Mouse (Mus musculus) embryonic facial prominence, embryonic 15.5 days (tissue): ENCODE measurements around the gene Gm10309. TPM values are rescaled to one million over a fixed set of nuclear protein-coding genes. Genes with fewer than 3 reads are reported as not detected.
"Not testable (repeated sequence)": the region's sequence is repeated elsewhere in the genome, so short reads cannot be mapped to it uniquely, and the experiment has no call there.

Source experiments
- ATAC-seq: fragments of 200-750 bp; cut with Nextera tagmentation; 2 replicates; pipeline ENCODE4 v1.8.0; 2017; ENCODE audit warnings: low read depth, moderate TSS enrichment; ENCODE audit not compliant: insufficient number of reproducible peaks, low FRiP score, low TSS enrichment
- H3K27ac ChIP-seq: fragments of 300-500 bp; sonication (generic); replicated peaks from 2 replicates; pipeline ENCODE4 v1.5.1; 2015; ENCODE audit warnings: mild to moderate bottlenecking, inconsistent platforms
- H3K27me3 ChIP-seq: fragments of 300-500 bp; sonication (generic); 2 replicates; pipeline ENCODE4 v1.6.1; 2015; ENCODE audit warnings: inconsistent platforms
- H3K36me3 ChIP-seq: fragments of 300-500 bp; sonication (generic); 2 replicates; pipeline ENCODE4 v1.6.1; 2015; ENCODE audit warnings: mild to moderate bottlenecking, inconsistent platforms
- H3K4me1 ChIP-seq: fragments of 300-500 bp; sonication (generic); 2 replicates; pipeline ENCODE4 v1.6.1; 2015; ENCODE audit warnings: inconsistent platforms
- H3K4me2 ChIP-seq: fragments of 300-500 bp; sonication (generic); replicated peaks from 2 replicates; pipeline ENCODE4 v1.6.1; 2015; ENCODE audit warnings: mild to moderate bottlenecking, inconsistent platforms
- H3K4me3 ChIP-seq: fragments of 300-500 bp; sonication (generic); replicated peaks from 2 replicates; pipeline ENCODE4 v1.5.1; 2015; ENCODE audit warnings: mild to moderate bottlenecking, inconsistent platforms
- H3K9ac ChIP-seq: fragments of 300-500 bp; sonication (generic); 2 replicates; pipeline ENCODE4 v1.6.1; 2015; ENCODE audit warnings: inconsistent platforms
- H3K9me3 ChIP-seq: fragments of 300-500 bp; sonication (generic); replicated peaks from 2 replicates; pipeline ENCODE4 v1.6.1; 2016; ENCODE audit warnings: inconsistent platforms
- whole genome bisulfite sequencing: fragments of 180-500 bp; shearing (Covaris S2); methylation state at CpG from one replicate; pipeline ENCODE4 v1.1.7; 2015; 5-methylcytosine and 5-hydroxymethylcytosine counted together
- polyA plus RNA-seq: library from polyadenylated mRNA; unstranded; fragments of >200 nt; fragmentation: Nextera tagmentation; extraction: Ambion mirVana; gene quantifications from 2 replicates; pipeline ENCODE4 v1.2.1, GENCODE M21; 2015

The Gm10309 gene
- polyA plus RNA-seq, 1 experiment from 2014 or later, result 0.36 TPM

DNA sequence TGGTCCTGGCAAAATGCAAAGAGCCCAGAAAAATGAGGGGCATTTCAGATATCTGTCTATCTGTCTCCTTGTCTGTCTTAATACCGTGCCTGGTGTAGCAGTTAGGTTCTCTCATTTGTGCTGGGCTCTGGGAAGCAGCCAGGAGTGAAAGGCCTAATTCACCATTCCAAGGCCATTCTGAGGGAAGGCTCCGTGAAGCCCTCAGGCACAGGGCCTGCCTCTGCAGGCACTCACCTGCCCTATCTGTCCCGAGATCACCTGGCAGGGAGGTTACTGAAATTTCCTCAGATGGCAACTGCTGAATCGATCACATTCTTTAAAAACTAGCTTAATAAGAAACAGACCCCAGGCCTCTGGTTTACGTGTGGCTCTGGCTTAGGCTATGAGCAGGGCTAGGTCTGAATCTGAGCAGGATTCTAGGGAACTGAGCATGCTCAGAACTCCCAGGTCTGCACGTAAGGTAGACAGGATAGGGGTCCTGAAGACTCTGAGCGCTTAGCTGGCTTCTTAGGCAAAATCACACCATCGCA lies 11.1 kb downstream of the Gm10309 start:
- Histone ChIP-seq H3K9me3 (no peaks in the 10 kb centered on the region), H3K4me2 (no peak overlapping the region), H3K4me1 (peaks cover 10% of the 10 kb centered on the region; the same call in 1 of the 2 replicates), H3K27me3 (no peaks in the 10 kb centered on the region), H3K9ac (no peak overlapping the region), H3K4me3 (no peak overlapping the region), H3K27ac (no peak overlapping the region; the same call in 1 of the 2 replicates), H3K36me3 (no peaks in the 10 kb centered on the region)
- ATAC-seq, result no peak; the same call in 1 of the 2 replicates
- WGBS, result 41% methylated on average over 8 of the region's 8 CpGs

DNA sequence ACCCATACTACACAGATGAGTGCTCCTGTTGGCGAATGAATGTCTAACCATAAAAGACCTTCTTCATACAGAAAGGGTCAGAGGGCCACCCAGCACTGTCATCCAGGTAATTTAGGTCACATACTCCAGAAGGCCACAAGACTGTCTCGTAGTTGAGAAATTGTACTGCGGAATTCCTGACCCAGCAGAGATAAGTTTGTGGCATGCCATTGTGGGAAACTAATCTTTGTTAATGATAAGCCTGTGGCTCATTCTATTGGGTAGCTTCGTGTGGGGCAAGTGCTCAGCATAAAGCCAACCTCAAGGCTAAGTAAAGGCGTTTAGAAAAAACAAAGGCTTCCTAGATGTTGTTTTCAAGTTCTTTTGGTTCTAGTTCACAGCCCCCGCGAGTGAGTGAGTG lies 12.7 kb downstream of the Gm10309 start:
- no peak overlapping the region for H3K4me3 ChIP-seq
- H3K27me3 ChIP-seq, result no peaks in the 10 kb centered on the region
- H3K36me3 ChIP-seq, result no peaks in the 10 kb centered on the region
- no peak overlapping the region for H3K4me2 ChIP-seq
- WGBS, result 84% methylated on average over 7 of the region's 7 CpGs
- H3K27ac ChIP-seq, result no peak overlapping the region
- H3K9ac ChIP-seq, result no peak overlapping the region
- H3K4me1 ChIP-seq, result peaks cover 7% of the 10 kb centered on the region; the same call in 1 of the 2 replicates
- no peak for ATAC-seq
- H3K9me3 ChIP-seq, result no peaks in the 10 kb centered on the region

DNA sequence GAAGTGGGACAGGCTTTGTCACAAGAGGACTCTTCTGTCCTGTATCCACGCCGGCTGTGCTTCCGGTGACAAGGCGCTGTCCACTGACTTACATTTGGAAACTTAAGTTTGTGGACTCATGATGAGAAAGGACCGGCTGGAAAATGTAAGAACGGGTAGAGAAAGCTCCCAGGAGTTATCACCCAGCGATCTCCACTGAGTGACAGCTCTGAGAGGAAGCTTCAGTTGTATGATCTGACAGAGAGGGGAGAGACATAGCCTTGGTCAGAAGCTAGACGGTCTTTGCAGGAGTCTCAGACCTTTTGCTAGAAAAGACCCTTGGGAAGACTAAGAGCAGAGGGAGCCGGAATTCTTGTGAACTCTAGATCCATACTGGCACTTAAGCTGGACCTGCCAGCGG lies 15.2 kb downstream of the Gm10309 start:
- Histone ChIP-seq H3K9me3 (no peaks in the 10 kb centered on the region), H3K4me2 (no peak overlapping the region), H3K4me1 (no peaks in the 10 kb centered on the region), H3K27ac (no peak overlapping the region), H3K36me3 (no peaks in the 10 kb centered on the region), H3K27me3 (no peaks in the 10 kb centered on the region), H3K4me3 (no peak overlapping the region), H3K9ac (no peak overlapping the region)
- no peak for ATAC-seq
- WGBS, result 89% methylated on average over 10 of the region's 10 CpGs

DNA sequence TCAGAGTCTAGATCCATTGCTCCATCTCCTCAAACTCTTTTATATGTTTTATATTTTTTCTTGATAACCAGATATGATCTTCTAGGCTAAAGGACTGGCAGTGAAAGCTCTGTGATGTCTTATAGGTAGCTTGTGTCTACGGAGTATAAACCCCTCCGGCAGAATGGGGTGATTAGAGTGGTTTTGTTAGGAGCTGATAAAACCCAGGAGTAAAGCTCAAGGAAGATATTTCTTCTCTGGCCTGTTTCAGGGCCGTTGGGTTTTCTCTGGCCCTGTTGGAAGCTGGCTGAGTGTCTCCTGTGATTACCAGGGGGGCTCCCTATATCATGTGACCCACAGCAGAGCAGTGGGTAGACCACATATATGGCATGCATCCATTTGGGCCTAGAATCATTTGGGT lies 17.6 kb downstream of the Gm10309 start:
- Histone ChIP-seq H3K27me3 (no peaks in the 10 kb centered on the region), H3K9me3 (no peaks in the 10 kb centered on the region), H3K4me1 (no peaks in the 10 kb centered on the region), H3K27ac (no peak overlapping the region), H3K4me2 (no peak overlapping the region), H3K36me3 (peaks cover 2% of the 10 kb centered on the region; the same call in 1 of the 2 replicates), H3K4me3 (no peak overlapping the region), H3K9ac (no peak overlapping the region)
- 79% methylated on average over 3 of the region's 3 CpGs for WGBS
- ATAC-seq, result no peak

DNA sequence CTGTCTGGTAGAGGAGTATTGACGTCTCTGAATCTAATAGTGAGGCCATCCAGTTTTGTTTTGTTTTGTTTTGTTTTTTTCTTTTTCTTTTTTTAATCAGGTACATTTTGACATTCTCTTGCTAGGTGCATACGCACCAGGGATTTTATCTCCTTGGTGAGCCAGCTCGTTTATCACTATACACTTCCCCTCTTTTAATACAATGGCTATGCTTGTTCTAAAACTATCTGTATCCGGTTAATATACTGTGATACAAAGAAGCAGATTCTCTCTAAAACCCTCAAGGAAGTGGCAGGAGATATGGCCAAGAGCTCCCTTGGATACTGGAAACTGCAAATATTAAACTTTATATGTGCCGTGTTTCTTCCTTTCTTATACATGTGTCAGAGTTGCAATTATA lies 18.4 kb downstream of the Gm10309 start:
- H3K4me2 ChIP-seq, result no peak overlapping the region
- peaks cover 6% of the 10 kb centered on the region; the same call in 1 of the 2 replicates for H3K36me3 ChIP-seq
- H3K4me3 ChIP-seq, result no peak overlapping the region
- 84% methylated on average over 5 of the region's 5 CpGs for WGBS
- no peak for ATAC-seq
- no peak overlapping the region for H3K9ac ChIP-seq
- no peak overlapping the region for H3K27ac ChIP-seq
- H3K9me3 ChIP-seq, result no peaks in the 10 kb centered on the region
- H3K27me3 ChIP-seq, result no peaks in the 10 kb centered on the region
- no peaks in the 10 kb centered on the region for H3K4me1 ChIP-seq

DNA sequence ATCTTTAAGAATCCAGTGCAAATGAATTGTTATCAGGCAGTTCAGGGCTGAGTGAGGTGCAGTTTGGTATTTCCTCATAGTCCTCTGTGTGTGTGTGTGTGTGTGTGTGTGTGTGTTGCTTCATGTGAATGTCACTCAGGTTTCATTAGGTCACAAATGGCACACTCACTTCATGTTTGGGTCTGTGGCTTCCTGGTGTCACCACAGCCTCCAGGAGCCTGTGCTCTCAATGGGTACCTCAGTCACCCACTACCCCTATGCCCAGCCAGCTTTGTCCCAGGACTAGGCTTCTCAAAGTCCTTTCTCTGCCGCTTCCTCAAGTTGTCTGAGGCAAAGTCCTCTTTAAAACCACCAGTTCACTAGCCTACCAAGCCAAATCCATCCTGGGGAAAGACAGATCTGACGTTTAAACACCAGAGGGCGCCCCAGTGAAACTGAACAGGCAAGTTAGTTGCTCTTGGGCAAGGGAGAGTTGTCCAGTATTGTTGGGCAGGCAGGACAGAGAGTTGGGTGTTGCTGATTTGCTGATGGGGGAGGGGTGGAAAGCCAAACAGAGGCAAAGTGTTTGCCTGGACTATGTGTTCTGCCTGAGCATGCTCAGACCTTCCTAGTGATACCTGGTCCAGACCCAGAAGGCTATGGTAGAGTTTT lies 20.8 kb downstream of the Gm10309 start:
- no peaks in the 10 kb centered on the region for H3K9me3 ChIP-seq
- no peak for ATAC-seq
- H3K27me3 ChIP-seq, result no peaks in the 10 kb centered on the region
- no peak overlapping the region for H3K9ac ChIP-seq
- no peaks in the 10 kb centered on the region for H3K4me1 ChIP-seq
- H3K36me3 ChIP-seq, result peaks cover 6% of the 10 kb centered on the region; the same call in 1 of the 2 replicates
- 11% methylated on average over 3 of the region's 3 CpGs for WGBS
- H3K27ac ChIP-seq, result no peak overlapping the region
- no peak overlapping the region for H3K4me2 ChIP-seq
- H3K4me3 ChIP-seq, result no peak overlapping the region

DNA sequence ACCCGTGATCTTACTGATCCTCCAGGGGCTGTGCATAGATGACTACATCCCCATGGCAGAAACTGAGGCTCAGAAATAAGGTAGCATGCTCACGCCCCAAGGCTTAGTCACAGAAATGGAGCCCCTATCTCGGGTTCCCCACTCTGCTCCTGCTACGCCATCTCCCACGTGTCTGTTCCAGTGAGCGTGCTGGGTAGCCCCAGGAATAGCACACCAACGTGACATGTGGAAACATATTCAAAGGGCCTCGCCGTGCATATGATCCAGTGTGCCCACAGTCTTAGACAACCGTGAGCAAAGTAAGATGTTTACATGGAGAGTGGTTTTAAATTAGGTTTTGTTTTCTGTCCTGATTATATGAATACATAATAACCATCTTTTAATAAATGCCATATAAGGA lies 22.4 kb downstream of the Gm10309 start:
- ATAC-seq, result no peak
- H3K9ac ChIP-seq, result no peak overlapping the region
- no peak overlapping the region for H3K27ac ChIP-seq
- H3K36me3 ChIP-seq, result peaks cover 6% of the 10 kb centered on the region; the same call in 1 of the 2 replicates
- H3K4me2 ChIP-seq, result no peak overlapping the region
- H3K9me3 ChIP-seq, result no peaks in the 10 kb centered on the region
- H3K4me1 ChIP-seq, result no peaks in the 10 kb centered on the region
- no peak overlapping the region for H3K4me3 ChIP-seq
- H3K27me3 ChIP-seq, result no peaks in the 10 kb centered on the region
- 76% methylated on average over 10 of the region's 10 CpGs for WGBS

DNA sequence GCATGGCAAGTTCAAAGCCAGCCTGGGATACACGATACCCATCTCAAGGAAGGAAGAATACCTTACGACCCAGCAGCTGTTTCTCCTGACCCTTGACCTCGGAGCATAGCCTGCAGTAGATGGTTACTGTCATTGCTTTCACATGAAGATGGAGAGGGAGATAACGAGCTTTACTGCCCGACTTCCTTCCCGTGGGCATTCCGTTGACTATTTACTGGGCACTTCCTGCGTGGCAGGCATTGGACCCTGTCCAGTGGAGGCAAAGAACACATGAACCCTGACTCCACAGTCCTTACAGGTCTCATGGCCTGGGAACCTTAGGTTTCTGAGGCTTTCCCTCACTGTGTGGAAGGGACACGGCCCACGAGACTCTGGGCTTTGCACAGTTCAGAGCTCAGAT lies 25.6 kb downstream of the Gm10309 start:
- Histone ChIP-seq H3K9me3 (no peaks in the 10 kb centered on the region), H3K27me3 (no peaks in the 10 kb centered on the region), H3K36me3 (peaks cover 6% of the 10 kb centered on the region; the same call in 1 of the 2 replicates), H3K27ac (no peak overlapping the region), H3K9ac (no peak overlapping the region), H3K4me2 (no peak overlapping the region), H3K4me1 (no peaks in the 10 kb centered on the region), H3K4me3 (no peak overlapping the region)
- no peak for ATAC-seq
- WGBS, result 73% methylated on average over 10 of the region's 10 CpGs

DNA sequence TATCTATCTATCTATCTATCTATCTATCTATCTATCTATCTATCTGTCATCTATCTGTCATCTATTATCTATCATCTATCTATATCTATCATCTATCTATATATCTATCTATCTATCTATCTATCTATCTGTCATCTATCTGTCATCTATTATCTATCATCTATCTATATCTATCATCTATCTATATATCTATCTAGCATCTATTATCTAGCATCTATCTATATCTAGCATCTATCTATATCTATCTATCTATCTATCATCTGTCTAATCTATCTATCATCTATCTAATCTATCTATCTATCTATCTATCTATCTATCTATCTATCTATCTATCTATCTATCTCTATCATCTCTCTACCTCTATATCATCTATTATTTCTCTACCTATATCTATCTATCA lies 27.6 kb downstream of the Gm10309 start:
- H3K4me2 ChIP-seq, H3K9ac ChIP-seq, H3K36me3 ChIP-seq, H3K27ac ChIP-seq, H3K4me1 ChIP-seq, H3K27me3 ChIP-seq, H3K9me3 ChIP-seq, ATAC-seq, H3K4me3 ChIP-seq: not testable (repeated sequence)

DNA sequence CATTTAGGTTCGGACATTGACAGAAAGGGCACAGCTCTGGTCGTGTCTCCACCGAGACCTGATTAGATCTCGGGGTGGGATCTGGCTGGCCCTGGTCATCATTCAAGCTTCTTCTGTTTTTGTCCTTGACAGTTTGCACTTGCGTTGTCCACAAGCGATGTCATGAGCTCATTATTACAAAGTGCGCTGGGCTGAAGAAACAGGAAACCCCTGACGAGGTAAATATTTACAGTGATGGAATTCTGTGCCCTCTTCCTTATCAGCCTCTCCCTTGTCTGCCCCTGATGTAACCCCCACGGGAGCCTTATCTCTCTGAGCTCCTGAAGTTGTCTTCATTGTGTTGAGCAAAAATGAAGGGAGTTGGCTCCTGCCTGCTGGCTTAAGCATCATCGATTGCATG lies 28.4 kb downstream of the Gm10309 start:
- no peak overlapping the region for H3K9ac ChIP-seq
- H3K27me3 ChIP-seq, result no peaks in the 10 kb centered on the region
- H3K36me3 ChIP-seq, result no peaks in the 10 kb centered on the region; the same call in 1 of the 2 replicates
- no peak overlapping the region for H3K27ac ChIP-seq
- no peak for ATAC-seq
- H3K9me3 ChIP-seq, result no peaks in the 10 kb centered on the region
- no peaks in the 10 kb centered on the region for H3K4me1 ChIP-seq
- no peak overlapping the region for H3K4me2 ChIP-seq
- H3K4me3 ChIP-seq, result no peak overlapping the region
- 88% methylated on average over 10 of the region's 10 CpGs for WGBS

DNA sequence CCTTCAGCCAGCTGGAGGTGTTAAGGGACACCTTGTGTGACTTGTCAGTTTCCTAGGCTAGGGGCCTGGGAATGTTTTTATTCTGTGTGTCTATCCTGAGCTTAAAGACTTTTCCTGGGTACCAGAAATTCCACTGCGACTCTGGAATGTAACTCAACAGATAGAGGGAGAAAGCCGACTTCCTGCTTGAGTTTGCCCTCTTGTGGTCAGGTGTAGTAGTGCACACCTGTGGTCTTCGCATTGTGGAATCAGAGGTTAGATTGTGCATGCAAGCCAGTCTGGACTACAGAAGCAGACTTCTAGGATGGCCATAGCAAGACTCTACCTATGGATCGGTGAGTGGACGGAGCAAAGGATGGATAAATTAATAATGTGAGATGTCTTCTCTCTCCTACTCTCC lies 33.3 kb downstream of the Gm10309 start:
- ATAC-seq, result no peak
- Histone ChIP-seq H3K9me3 (no peaks in the 10 kb centered on the region), H3K27me3 (no peaks in the 10 kb centered on the region), H3K4me1 (peaks cover 18% of the 10 kb centered on the region; the same call in 1 of the 2 replicates), H3K4me2 (no peak overlapping the region), H3K36me3 (no peaks in the 10 kb centered on the region; the same call in 1 of the 2 replicates), H3K27ac (no peak overlapping the region), H3K4me3 (no peak overlapping the region), H3K9ac (no peak overlapping the region)
- 41% methylated on average over 5 of the region's 5 CpGs for WGBS

DNA sequence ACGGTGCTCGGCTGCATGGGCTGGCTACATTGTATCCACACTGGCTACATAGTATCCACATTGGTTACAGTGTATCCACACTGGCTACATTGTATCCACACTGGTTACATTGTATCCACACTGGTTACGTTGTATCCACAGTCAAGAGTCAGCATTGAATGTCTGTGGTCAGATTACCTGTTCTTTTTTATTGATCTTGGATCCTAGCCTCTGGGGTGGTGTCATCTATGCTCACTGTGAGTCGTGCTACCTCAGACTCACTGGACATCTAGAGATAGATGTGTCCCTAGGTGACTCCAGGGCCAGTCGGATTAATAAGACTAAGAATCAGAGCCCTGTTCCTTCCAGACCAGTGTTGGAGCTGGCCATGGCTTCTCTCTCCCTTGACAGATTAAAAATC lies 34.9 kb downstream of the Gm10309 start:
- Histone ChIP-seq H3K4me3 (no peak overlapping the region), H3K4me2 (no peak overlapping the region), H3K4me1 (peaks cover 18% of the 10 kb centered on the region; the same call in 1 of the 2 replicates), H3K27ac (no peak overlapping the region), H3K36me3 (no peaks in the 10 kb centered on the region), H3K27me3 (no peaks in the 10 kb centered on the region), H3K9ac (no peak overlapping the region), H3K9me3 (no peaks in the 10 kb centered on the region)
- no peak for ATAC-seq
- WGBS, result 85% methylated on average over 5 of the region's 5 CpGs
